ENCODE assay signal across 8 mouse cellular contexts in the genomic region with DNA sequence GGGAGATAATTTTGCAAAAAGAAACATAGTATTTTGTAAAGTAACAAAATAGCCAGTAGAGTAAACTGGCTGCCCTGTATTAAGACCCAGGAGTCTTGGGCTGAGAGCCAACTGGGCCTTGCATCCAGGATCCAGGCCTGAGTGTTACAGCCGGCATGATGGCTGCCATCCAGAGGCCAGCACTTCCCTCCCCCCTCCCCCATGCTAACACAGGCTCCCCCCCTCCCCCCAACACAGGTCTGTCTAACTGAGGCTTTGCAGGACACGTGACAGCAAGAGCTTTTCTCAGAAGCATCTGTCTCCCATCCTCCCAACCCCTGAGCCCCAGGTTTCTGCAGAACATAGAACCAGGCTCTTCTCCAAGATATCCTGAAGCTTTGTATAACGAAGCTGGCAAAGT. TPM values are rescaled to one million over a fixed set of nuclear protein-coding genes. Genes with fewer than 3 reads are reported as not detected.
DNase-seq lines count a peak whose midpoint lies in the region; ATAC-seq and TF ChIP-seq lines count a peak whose summit lies in the region.

No protein-coding gene starts in this region.

- H3K9me3 ChIP-seq in lung, embryonic 14.5 days (ENCODE audit: low read depth, low read length), result no peaks in the 10 kb centered on the region

- 37% methylated on average over 3 of the region's 3 CpGs for WGBS in thymus, adult 2 months
- WGBS in heart, adult 2 months, result 10% methylated on average over 3 of the region's 3 CpGs
- 10% methylated on average over 3 of the region's 3 CpGs for WGBS in kidney, adult 2 months
- 9% methylated on average over 3 of the region's 3 CpGs for WGBS in lung, embryonic 14.5 days

- no peaks in the 10 kb centered on the region for H3K27me3 ChIP-seq in thymus, adult 2 months (ENCODE audit: control insufficient read depth, insufficient read depth, low read length)
- H3K27me3 ChIP-seq in heart, adult 2 months (ENCODE audit: control insufficient read depth, insufficient read depth, low read length), result no peaks in the 10 kb centered on the region
- no peaks in the 10 kb centered on the region for H3K27me3 ChIP-seq in kidney, adult 2 months (replicated peaks; ENCODE audit: control insufficient read depth, insufficient read depth, low read length)
- H3K27me3 ChIP-seq in lung, embryonic 14.5 days (ENCODE audit: insufficient read depth, low read length), result no peaks in the 10 kb centered on the region

- peaks cover 2% of the 10 kb centered on the region; the same call in 1 of the 2 replicates for H3K79me2 ChIP-seq in heart, adult 2 months (replicated peaks; ENCODE audit: control insufficient read depth, insufficient read depth, low read length)

- ATAC-seq in lung, embryonic 14.5 days (ENCODE audit: insufficient read depth), result no peak; the same call in 1 of the 2 replicates

- H3K36me3 ChIP-seq in thymus, adult 2 months (ENCODE audit: control insufficient read depth, insufficient read depth, low read length), result 0 out of 2 replicates have a peak, but pooled peaks cover 4% of the 10 kb centered on the region
- H3K36me3 ChIP-seq in heart, adult 2 months (ENCODE audit: control insufficient read depth, insufficient read depth, low read length), result peaks cover 8% of the 10 kb centered on the region
- H3K36me3 ChIP-seq in kidney, adult 2 months (ENCODE audit: control insufficient read depth, insufficient read depth, low read length), result no peaks in the 10 kb centered on the region; the same call in 1 of the 2 replicates
- H3K36me3 ChIP-seq in lung, embryonic 14.5 days (ENCODE audit: insufficient read depth), result peaks cover 19% of the 10 kb centered on the region

- TF ChIP-seq CTCF in thymus, adult 2 months (IDR thresholded peaks at IDR 0.05; ENCODE audit: borderline replicate concordance, control insufficient read depth, extremely low read depth, insufficient read depth, low read length, poor library complexity), result no peak
- no peak for TF ChIP-seq CTCF in heart, adult 2 months (IDR thresholded peaks at IDR 0.05)
- no peak for TF ChIP-seq CTCF in kidney, adult 2 months (conservative IDR thresholded peaks at IDR 0.05; ENCODE audit: insufficient read depth, insufficient read length, low read depth, low read length)
- TF ChIP-seq CTCF in lung, embryonic 14.5 days (IDR thresholded peaks at IDR 0.05; ENCODE audit: low read depth), result no peak

- H3K4me3 ChIP-seq in thymus, adult 2 months (ENCODE audit: control insufficient read depth, insufficient read depth, low read length), result no peak overlapping the region
- peak overlapping the region; percentile 96 for H3K4me3 ChIP-seq in heart, adult 2 months
- H3K4me3 ChIP-seq in kidney, adult 2 months (ENCODE audit: insufficient read depth, low read depth, low read length), result peak overlapping the region; percentile 69
- peak overlapping the region; percentile 79 for H3K4me3 ChIP-seq in lung, embryonic 14.5 days (ENCODE audit: low read depth, low read length)

- no peak for TF ChIP-seq POLR2A in thymus, adult 2 months (IDR thresholded peaks at IDR 0.05; ENCODE audit: control insufficient read depth, extremely low read depth, insufficient read depth, low read length, poor library complexity)
- TF ChIP-seq POLR2A in heart, adult 2 months (IDR thresholded peaks at IDR 0.05; ENCODE audit: insufficient read depth, low read depth, low read length), result no peak
- TF ChIP-seq POLR2A in kidney, adult 2 months (IDR thresholded peaks at IDR 0.05; ENCODE audit: low read depth, low read length), result no peak

- H3K4me2 ChIP-seq in lung, embryonic 14.5 days, result peak overlapping the region; percentile 71

- TF ChIP-seq EP300 in heart, adult 2 months (IDR thresholded peaks at IDR 0.05; ENCODE audit: insufficient read depth, low read depth, low read length), result no peak

- H3K27ac ChIP-seq in thymus, adult 2 months (ENCODE audit: control insufficient read depth, insufficient read depth, low read length), result peak overlapping the region; percentile 8
- H3K27ac ChIP-seq in heart, adult 2 months, result peak overlapping the region; percentile 85
- no peak overlapping the region for H3K27ac ChIP-seq in kidney, adult 2 months (ENCODE audit: insufficient read depth, low read depth, low read length)
- peak overlapping the region; percentile 81 for H3K27ac ChIP-seq in lung, embryonic 14.5 days (ENCODE audit: low read depth)

- H3K9ac ChIP-seq in heart, adult 2 months (ENCODE audit: low read depth, low read length), result no peak overlapping the region
- H3K9ac ChIP-seq in lung, embryonic 14.5 days, result peak overlapping the region; percentile 76

- intact Hi-C loops in heart, adult 2 months (cut with DNase I), result loop anchor here (2.0 kb wide), 1 partner anchor 42 kb away; no protein-coding TSS in a partner anchor

- peaks cover 9% of the 10 kb centered on the region for H3K4me1 ChIP-seq in thymus, adult 2 months (replicated peaks; ENCODE audit: control insufficient read depth, insufficient read depth, low read length)
- peaks cover 5% of the 10 kb centered on the region for H3K4me1 ChIP-seq in heart, adult 2 months (ENCODE audit: control insufficient read depth, insufficient read depth, low read length)
- H3K4me1 ChIP-seq in kidney, adult 2 months (ENCODE audit: control insufficient read depth, insufficient read depth, low read length), result peaks cover 5% of the 10 kb centered on the region; the same call in 1 of the 2 replicates
- peaks cover 5% of the 10 kb centered on the region for H3K4me1 ChIP-seq in lung, embryonic 14.5 days (ENCODE audit: insufficient read depth)

- DNase-seq in thymus, adult 2 months, result no peak
- no peak for DNase-seq in thymus, postnatal 4 days
- DNase-seq in cerebellum, postnatal 14 days, result peak; percentile 95 to 96
- DNase-seq in heart, adult 2 months, result peak; percentile 66 to 77
- DNase-seq in kidney, adult 2 months, result peak; percentile 88
- peak; percentile 83 for DNase-seq in lung, embryonic 14.5 days
- peak; percentile 51 for DNase-seq in right cerebral cortex, postnatal 14 days
- DNase-seq in spleen, postnatal 4 days (ENCODE audit: low spot score in 2 of 2), result no peak

RNA-seq across cellular contexts. Expression of gene Ndufv3, which starts 1.0 kb away (rescaled TPM):
- 122 and 128 TPM in 2 replicates for polyA plus RNA-seq in thymus, adult 2 months (2012; rRNA removed)
- total RNA-seq in heart, adult 2 months (2021), result 1,000 to 10,000 TPM; 1,326 to 1,509 TPM
- polyA plus RNA-seq in heart, adult 2 months (2012; rRNA removed), result 764 and 972 TPM in 2 replicates
- 387 and 475 TPM in 2 replicates for polyA plus RNA-seq in kidney, adult 2 months (2012; rRNA removed)
- 238 and 257 TPM in 2 replicates for polyA plus RNA-seq in lung, embryonic 14.5 days (2014; fragmentation: Nextera tagmentation; extraction: Ambion mirVana)

RNA-seq across cellular contexts. Expression of gene Wdr4, which starts 1.1 kb away (rescaled TPM):
- polyA plus RNA-seq in thymus, adult 2 months (2012; rRNA removed), result 36.5 and 39.1 TPM in 2 replicates
- 1 to 10 TPM; 5.2 to 5.6 TPM for total RNA-seq in heart, adult 2 months (2021)
- polyA plus RNA-seq in heart, adult 2 months (2012; rRNA removed), result 9.8 and 9.9 TPM in 2 replicates
- 28.3 and 29.6 TPM in 2 replicates for polyA plus RNA-seq in kidney, adult 2 months (2012; rRNA removed)
- 40.5 and 46.3 TPM in 2 replicates for polyA plus RNA-seq in lung, embryonic 14.5 days (2014; fragmentation: Nextera tagmentation; extraction: Ambion mirVana)

RNA-seq across cellular contexts. Expression of gene Pknox1, which starts 43.6 kb away (rescaled TPM):
- polyA plus RNA-seq in thymus, adult 2 months (2012; rRNA removed), result 73.6 and 80.5 TPM in 2 replicates
- total RNA-seq in heart, adult 2 months (2021), result 10 to 100 TPM in 1 of 2 experiments, 1 to 10 TPM in 1; 9.3 to 13.1 TPM
- polyA plus RNA-seq in heart, adult 2 months (2012; rRNA removed), result 6.8 and 16.4 TPM in 2 replicates
- 19.2 and 19.9 TPM in 2 replicates for polyA plus RNA-seq in kidney, adult 2 months (2012; rRNA removed)
- polyA plus RNA-seq in lung, embryonic 14.5 days (2014; fragmentation: Nextera tagmentation; extraction: Ambion mirVana), result 53.3 and 54.1 TPM in 2 replicates

Comparison
In these comparisons a context has a peak if more than half of its experiments do, and no peak if none do; other contexts are left out.
1. DNase-seq: peak in cerebellum, postnatal 14 days (2 of 2), heart, adult 2 months (2 of 2), kidney, adult 2 months (single experiment), lung, embryonic 14.5 days (single experiment) and right cerebral cortex, postnatal 14 days (single experiment); none in thymus, adult 2 months (single experiment), thymus, postnatal 4 days (single experiment) and spleen, postnatal 4 days (0 of 2).